Mouse (Mus musculus) kidney, adult 8-10 months (tissue): Measurements from ENCODE around the gene Gper1.

Experiments
- DNase-seq, 2 experiments: peaks; one replicate each; pipeline ENCODE4 v3.0.0; 2022

The Gper1 gene

GRCm38 (mm10) chr5:139423026-139423865 is at the start of gene Gper1:
Gene Gper1 (plus strand): TSS chr5:139423151.
- no peak for DNase-seq

GRCm38 (mm10) chr5:139373889-139374444 is 49.0 kb upstream of the Gper1 start:
- DNase-seq: peak in 1 of 2 experiments; percentile 49

GRCm38 (mm10) chr5:139374841-139375240 is 48.1 kb upstream of the Gper1 start:
- peak in 1 of 2 experiments; percentile 36 for DNase-seq

- peak; percentile 79 to 83 for DNase-seq
Observed at GRCm38 (mm10) chr5:139377468-139378270, 45.3 kb upstream of the Gper1 start, which contains the start of gene Gpr146. Gene Gpr146 (plus strand): TSS chr5:139377697.

- DNase-seq: peak in 1 of 2 experiments; percentile 10
Observed at GRCm38 (mm10) chr5:139378271-139378556, 44.7 kb upstream of the Gper1 start.

- peak; percentile 94 to 96 for DNase-seq
Observed at GRCm38 (mm10) chr5:139378986-139379629, 43.8 kb upstream of the Gper1 start.

GRCm38 (mm10) chr5:139379771-139380384 is 43.1 kb upstream of the Gper1 start:
- DNase-seq: peak in 1 of 2 experiments; percentile 17

- peak; percentile 98 for DNase-seq
Observed at GRCm38 (mm10) chr5:139380385-139381248, 42.3 kb upstream of the Gper1 start.

GRCm38 (mm10) chr5:139381586-139382513 is 41.1 kb upstream of the Gper1 start:
- DNase-seq: peak in 1 of 2 experiments; percentile 43

- peak in 1 of 2 experiments; percentile 68 for DNase-seq
Observed at GRCm38 (mm10) chr5:139382760-139383159, 40.2 kb upstream of the Gper1 start.

- no peak for DNase-seq
Observed at GRCm38 (mm10) chr5:139383234-139383633, 39.7 kb upstream of the Gper1 start.

GRCm38 (mm10) chr5:139384531-139384930 is 38.4 kb upstream of the Gper1 start:
- peak in 1 of 2 experiments; percentile 69 for DNase-seq

- DNase-seq: no peak
Observed at GRCm38 (mm10) chr5:139386047-139386446, 36.9 kb upstream of the Gper1 start.

- DNase-seq: no peak
Observed at GRCm38 (mm10) chr5:139387329-139388194, 35.4 kb upstream of the Gper1 start.

GRCm38 (mm10) chr5:139388195-139388570 is 34.8 kb upstream of the Gper1 start:
- DNase-seq: peak in 1 of 2 experiments; percentile 37

GRCm38 (mm10) chr5:139388694-139389675 is 34.0 kb upstream of the Gper1 start:
- DNase-seq: no peak

GRCm38 (mm10) chr5:139389676-139390061 is 33.3 kb upstream of the Gper1 start:
- DNase-seq: peak in 1 of 2 experiments; percentile 39
